Mouse (Mus musculus): ENCODE results near the gene Ngdn. TPM values are rescaled to one million over a fixed set of nuclear protein-coding genes. Genes with fewer than 3 reads are reported as not detected.
A peak's percentile ranks its signal among the peaks of the same experiment; 100 is the strongest.
"Not testable (repeated sequence)": the region's sequence is repeated elsewhere in the genome, so short reads cannot be mapped to it uniquely, and the experiment has no call there.

Gene Ngdn
- 10 to 100 TPM; 30.2 to 34.4 (median 32.0) TPM for total RNA-seq (2022)

DNA sequence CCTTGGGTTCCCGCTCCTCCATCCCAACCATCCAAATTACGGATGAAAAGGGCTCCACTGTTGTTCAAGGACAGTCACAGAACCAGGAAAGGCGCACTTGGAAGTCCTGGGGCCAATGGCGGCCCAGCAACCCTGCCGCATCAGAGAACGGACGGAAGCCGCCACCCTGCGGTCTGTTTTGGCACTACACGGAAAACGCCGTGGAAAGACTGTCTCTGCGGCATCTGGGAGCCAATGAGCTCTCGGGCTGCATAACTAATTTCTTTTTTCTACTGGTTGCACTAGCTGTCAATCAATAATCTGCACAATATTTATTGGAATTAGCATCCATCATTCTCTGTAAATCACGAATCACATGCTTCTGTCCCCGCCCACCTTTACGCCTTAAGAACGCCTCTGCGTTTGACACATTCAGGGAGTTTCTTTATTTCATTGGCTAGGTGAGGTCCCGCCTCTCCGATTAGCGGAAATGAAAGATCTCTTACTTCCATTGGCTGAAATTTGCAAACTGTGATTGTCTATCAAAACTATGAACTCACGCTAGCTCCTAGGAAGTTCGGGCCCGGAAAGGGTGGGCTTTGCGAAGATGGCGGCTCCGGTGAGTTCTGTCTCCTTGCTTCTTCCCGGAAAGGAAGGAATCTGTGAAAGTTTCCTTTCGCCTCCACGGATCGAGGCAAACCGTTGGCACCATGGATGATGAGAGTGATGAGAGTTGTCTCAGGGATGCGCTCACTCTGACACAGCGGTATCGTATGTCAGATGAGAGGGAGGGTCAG lies at the start of gene Ngdn:
Gene Ngdn, plus strand, starts transcription at position 464 of the 776 bp plus-strand sequence.
- peak; percentile 99 to 100 for DNase-seq (ENCODE audit: low spot score in 2 of 2)

DNA sequence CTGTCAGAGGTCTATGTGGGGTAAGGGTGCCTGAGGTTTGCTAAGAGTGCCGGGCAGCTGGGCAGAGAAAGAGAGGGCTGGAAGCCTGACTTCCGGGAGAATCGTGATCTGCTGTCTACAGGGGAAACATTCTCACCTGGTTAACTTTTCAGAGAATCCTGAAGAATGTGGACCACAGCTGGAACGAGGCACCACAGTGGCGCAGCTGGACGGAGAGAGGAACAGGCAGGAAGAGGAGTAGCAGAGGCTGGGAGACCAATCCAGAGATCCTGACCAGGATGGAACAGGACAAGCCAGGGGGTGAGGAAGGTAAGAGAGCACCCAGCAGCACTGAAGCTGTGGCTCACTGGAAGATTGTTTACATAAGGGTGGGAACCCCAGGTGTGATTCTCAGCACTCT lies 49.6 kb upstream of the Ngdn start:
- DNase-seq (ENCODE audit: low spot score in 2 of 2): no peak

DNA sequence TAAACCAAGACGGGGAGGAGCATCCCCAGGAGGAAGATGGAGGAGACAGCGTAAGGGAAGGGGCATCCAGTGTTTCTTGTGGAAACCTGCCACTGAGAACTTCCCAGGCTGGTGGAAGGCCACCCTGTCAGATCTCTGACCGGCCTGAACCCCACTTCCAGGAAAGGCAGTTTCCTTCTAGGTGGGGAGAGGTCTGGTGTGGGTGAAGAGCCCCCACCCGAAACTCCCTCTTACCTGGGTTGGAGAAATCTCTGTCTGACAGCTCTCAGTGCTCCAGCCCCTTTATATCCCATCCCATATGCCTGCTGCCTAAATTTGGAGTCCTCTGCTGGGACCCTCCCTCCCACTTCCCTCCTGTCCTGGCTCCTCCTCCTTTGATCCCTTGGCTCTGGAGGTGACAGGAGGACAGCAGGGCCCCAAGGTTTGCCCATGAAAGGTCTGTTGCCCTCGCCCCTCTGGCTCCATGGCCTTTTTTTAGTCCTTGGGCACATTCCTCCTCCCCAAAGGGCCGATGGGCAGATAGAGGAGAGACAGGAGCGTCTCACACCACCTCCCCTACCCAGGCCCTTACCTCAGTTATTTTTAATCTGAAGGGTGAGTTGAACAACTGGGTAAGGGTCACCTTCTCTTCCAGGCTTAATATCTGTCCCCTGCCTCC lies 48.8 kb upstream of the Ngdn start, which contains the start of gene Myh6:
Gene Myh6, minus strand, starts transcription at position 608 of the 658 bp plus-strand sequence.
- DNase-seq (ENCODE audit: low spot score in 2 of 2): no peak

DNA sequence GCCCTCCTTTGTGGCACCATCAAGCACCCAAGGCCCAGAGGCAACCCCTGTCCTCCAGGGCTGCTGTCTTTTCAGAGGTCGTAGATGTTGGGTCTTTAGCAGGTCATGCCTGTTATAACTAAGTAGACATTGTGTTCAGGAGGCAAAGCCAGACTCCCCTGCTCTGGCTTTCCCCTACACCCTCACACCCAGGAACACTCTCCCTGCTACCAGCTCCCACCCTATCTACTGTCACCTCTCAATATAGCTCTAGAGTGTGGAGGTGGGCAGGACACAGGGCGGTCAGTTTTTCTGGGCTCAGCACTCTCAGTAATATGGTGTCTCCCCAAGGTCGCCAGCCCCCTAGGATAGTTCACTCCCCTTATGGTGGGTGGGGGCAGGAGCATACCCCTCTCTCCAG lies 47.4 kb upstream of the Ngdn start:
- DNase-seq (ENCODE audit: low spot score in 2 of 2): no peak

DNA sequence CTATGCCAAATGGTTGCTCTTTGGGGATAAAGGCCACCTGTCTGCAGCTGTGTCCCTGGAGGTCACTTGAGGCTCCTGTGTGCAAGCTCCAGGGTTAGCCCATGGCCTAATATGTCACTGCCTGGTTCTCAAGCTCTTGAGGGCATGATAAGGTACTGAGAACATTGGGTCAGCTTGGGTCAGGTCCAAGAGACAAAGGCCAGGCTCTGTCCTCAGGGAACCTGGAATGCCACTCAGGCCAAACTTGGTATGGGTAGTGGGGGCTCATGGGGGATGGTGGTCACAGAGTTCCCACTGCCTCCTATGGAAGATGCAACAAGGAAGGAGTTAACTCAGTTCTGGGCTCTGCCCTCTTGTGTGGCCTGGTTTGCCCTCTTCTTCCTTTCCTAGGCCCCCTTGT lies 46.9 kb upstream of the Ngdn start:
- DNase-seq (ENCODE audit: low spot score in 2 of 2): no peak

DNA sequence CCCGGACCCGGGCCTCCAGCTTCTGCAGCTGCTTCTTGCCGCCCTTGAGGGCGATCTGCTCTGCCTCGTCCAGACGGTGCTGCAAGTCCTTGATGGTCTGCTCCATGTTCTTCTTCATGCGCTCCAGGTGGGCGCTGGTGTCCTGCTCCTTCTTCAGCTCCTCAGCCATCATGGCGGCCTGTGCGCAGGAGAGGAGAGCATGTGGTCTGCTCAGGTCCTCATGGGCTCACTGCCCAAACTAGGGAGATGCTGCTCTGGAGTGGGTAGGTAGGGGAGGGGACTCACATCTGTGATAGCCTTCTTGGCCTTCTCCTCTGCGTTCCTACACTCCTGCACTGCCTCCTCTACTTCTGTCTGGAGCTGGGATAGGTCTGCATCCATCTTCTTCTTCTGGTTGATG lies 42.5 kb upstream of the Ngdn start:
- DNase-seq (ENCODE audit: low spot score in 2 of 2): not testable (repeated sequence)

DNA sequence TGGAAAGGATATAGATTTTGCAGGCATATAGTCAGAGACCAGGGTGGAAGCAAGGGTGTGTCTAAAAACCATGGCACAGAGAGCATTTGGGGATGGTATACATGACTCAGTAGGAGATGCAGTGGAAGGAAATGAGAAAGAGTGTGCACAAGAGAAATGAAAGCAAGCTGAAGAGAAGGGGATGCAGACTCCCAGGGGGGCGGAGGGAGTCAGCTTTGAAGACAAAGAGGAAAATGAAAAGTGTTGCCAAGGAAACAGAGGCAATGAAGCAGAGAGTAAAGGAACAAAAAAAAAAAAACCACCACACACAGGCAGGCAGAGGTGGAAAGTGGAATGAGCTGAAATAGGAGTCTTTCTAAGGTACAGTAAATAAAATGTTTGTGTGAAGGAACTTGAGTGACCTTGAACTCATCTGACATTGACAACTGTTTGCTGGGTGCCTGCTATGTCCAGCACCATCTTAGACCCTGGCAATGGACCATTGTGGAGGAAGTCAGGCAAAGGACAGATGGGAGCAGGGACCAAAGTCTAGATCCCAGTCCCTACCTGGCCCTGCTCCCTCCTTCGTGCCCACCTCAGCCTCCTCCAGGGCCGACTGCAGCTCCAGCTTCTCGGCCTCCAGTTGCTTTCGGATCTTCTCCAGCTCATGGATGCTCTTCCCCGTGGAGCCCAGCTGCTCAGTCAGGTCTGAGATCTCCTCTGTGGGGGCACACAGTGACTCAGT lies 41.0 kb upstream of the Ngdn start:
- peak in 1 of 2 experiments; percentile 40 for DNase-seq (ENCODE audit: low spot score in 2 of 2)

DNA sequence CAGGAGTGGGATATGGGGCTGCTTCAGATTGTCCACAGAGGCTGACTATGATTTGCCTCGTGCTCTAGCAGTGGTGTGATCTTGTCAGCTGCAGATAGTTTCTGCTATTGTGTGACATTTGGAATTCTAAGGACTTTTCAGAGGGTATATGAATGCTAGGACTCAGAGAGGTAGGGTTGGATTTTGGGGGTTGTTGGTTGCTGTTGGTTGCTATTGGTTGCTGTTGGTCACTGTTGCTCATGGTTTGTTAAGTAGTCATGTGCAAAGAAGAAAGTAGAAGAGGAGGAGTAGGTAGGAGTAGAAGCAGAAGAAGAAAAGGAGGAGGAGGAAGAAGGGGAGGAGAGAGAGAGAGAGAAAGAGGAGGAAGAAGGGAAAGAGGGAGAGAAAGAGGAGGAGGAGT lies 38.6 kb upstream of the Ngdn start, which contains the start of gene Gm17428:
Gene Gm17428, plus strand, starts transcription at position 301 of the 400 bp plus-strand sequence.
- no peak for DNase-seq (ENCODE audit: low spot score in 2 of 2)

DNA sequence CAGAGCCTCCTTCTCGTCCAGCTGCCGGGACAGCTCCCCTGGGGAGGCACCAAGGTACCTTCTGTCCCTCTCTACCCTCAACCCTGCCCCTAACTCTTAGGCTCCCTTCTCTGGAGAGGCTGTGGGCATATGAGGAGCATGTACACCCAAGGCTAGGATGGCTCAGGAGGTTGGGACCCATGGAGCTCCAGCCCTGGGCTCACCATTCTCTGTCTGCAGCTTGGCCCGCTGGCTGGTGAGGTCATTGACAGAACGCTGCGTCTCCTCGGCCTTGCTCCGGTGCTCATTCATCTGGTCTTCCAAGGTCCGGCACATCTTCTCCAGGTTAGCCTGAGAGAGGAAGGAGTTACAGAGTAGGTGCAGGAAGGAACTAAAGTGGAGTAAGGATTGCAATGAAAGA lies 36.6 kb upstream of the Ngdn start:
- DNase-seq (ENCODE audit: low spot score in 2 of 2): no peak

DNA sequence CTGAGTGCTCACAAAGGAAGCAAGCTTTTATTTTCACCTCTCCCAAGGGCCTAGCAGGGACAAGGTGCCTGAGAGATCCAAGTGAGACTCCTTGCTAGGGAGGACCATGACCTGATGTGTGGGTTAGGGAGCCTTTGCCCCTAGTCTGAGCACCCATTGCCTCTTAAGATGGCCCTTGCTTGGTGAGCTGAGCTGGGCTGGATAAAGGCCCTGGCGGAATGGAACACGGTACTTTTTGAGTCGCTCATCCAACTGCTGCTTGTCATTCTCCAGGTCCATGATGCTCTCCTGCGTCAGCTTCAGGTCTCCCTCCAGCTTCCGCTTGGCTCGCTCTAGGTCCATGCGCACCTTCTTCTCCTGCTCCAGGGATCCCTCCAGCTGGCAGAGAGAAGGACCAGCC lies 33.3 kb upstream of the Ngdn start:
- no peak for DNase-seq (ENCODE audit: low spot score in 2 of 2)

DNA sequence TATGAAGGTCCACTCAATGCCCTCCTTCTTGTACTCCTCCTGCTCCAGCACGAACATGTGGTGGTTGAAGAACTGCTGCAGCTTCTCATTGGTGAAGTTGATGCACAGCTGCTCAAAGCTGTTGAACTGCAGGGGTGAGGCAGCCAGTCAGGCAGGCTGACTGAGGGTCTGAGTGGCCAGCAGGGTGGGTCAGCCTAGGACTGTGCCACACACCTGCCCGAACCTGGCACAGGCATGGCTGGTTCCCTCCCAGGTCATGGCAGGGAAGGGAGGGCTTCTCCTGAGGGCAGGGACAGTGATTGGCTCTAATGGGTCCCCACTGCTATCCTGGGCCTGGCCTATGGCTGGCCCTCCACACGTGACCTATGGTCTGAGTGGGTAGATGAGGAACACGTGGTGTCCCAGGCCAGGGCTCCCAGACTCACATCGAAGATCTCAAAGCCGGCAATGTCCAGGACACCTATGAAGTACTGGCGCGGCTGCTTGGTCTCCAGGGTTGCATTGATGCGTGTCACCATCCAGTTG lies 26.8 kb upstream of the Ngdn start:
- not testable (repeated sequence) for DNase-seq (ENCODE audit: low spot score in 2 of 2)

DNA sequence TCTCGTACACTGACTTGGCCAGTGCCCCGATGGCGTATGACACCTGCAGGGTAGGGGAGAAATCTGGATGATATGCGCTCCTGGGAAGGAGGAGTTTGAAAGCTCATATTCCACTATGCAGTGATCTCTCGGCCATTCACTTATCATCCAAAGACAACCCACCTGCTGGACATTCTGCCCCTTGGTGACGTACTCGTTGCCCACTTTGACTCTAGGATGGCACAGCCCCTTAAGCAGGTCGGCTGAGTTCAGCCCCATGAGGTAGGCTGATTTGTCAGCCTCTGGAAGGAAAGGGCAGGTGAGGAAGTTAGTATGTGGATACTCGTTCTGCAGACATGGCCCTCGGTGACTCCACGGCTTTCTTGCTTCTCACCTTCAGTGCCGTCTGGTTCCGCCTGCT lies 26.4 kb upstream of the Ngdn start:
- DNase-seq (ENCODE audit: low spot score in 2 of 2): no peak

DNA sequence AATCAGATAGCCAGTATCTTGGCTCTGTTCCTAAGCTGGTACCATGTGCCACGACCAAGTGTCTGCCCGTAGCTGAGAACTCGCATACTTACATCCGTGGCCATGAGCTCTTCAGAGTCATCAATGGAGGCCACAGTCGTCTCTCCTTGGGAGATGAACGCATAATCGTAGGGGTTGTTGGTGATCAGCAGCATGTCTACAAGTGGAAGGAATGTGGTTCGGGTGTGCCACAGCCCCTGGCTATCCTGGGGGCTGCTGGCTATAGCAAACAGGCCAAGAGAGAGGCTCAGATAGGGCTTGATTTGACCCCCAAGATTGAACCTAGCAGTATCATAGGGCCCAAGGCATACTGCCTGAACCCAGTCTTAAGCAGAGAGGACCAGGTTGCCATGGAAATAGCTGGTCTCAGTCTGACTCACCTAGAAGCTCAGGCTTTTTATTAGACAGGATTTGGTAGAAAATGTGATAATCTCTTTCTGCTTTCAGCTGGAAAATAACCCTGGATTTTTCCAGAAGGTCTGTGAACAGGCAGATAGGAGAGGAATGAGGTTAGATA lies 25.3 kb upstream of the Ngdn start:
- DNase-seq (ENCODE audit: low spot score in 2 of 2): no peak

DNA sequence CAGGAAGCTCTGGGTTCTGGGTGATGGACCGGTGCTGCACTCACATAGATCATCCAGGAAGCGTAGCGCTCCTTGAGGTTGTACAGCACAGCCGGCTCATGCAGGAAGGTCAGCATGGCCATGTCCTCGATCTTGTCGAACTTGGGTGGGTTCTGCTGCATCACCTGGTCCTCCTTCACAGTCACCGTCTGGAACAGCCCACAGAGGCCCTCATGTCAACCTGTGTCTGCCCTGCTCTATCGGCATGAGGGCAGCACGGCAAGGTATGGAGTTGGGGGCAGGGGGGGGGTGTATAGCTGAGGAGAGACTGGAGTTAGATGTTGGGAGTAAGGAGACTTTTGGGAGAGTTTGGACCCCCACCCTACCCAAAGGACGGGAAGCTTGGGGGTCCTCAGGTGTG lies 23.1 kb upstream of the Ngdn start:
- DNase-seq (ENCODE audit: low spot score in 2 of 2): no peak

DNA sequence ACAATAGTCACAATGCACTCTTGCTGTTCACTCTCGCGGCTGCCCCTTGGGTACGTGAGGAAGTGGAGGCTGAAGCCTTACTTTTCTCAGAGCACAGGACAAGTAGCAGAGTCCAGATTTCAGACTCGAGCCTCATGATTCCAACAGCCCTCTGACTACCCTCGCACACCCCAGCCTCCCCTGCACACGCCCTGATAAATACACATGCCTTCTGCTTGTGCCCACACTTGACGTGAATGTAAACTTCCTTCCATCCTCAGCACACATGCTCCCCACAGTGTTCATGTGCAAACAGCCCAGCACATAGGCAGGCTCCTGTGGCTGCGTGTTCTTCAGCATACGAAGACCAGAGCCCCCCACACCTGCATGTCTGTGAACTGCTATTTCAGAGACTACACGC lies 21.6 kb upstream of the Ngdn start:
- no peak for DNase-seq (ENCODE audit: low spot score in 2 of 2)

DNA sequence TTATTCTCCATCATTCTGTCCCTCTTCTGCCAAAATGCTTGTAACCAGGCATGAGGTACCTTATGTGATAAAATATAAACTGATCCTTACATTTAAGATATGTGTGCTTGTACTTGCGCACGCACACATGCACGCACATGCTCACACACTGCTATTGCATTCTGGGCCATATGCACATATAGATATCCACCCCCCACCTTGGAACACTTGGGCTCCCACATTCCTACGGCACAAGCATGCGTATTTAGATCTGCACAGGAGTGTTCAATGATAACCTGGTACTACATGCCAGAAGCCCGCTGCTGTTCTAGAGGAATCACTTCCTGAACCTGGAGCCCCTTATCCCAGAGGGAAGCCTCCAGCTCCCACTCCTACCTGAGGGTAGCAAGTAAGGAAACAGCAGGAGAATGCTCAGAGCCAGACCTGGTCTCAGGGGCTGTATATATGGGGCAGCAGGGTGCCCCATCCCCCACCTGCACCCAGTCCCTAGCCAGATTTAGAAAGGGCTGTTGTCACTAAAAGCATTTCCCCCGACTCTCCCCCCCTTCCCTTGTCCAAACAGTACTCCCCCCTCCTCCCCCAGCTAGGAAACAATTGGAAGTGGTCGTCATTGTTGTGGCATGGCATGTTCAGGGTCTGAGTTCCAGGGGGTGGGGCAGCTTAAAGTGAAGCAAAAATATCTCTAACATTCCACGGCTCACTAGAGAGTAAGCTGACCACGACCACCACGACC lies 21.0 kb upstream of the Ngdn start, which contains the start of gene Myh7:
Gene Myh7, minus strand, starts transcription at position 491 of the 733 bp plus-strand sequence.
- no peak for DNase-seq (ENCODE audit: low spot score in 2 of 2)

DNA sequence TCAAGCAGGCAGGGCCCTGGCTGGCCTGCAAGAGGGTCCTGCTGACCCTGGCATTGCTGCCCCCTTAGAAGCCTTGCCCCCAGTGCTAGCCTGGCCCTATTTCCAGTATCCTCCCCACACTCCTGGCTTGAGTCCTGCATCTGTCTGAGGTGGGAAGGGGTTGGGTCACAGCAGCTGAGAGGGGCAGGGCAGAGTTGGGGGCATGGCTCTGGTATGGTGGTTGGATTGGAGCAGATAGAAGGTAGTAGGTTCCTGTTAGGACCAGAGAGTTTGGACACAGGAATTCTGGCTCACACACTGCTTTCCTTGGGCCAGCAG lies 20.4 kb upstream of the Ngdn start:
- DNase-seq (ENCODE audit: low spot score in 2 of 2): no peak

DNA sequence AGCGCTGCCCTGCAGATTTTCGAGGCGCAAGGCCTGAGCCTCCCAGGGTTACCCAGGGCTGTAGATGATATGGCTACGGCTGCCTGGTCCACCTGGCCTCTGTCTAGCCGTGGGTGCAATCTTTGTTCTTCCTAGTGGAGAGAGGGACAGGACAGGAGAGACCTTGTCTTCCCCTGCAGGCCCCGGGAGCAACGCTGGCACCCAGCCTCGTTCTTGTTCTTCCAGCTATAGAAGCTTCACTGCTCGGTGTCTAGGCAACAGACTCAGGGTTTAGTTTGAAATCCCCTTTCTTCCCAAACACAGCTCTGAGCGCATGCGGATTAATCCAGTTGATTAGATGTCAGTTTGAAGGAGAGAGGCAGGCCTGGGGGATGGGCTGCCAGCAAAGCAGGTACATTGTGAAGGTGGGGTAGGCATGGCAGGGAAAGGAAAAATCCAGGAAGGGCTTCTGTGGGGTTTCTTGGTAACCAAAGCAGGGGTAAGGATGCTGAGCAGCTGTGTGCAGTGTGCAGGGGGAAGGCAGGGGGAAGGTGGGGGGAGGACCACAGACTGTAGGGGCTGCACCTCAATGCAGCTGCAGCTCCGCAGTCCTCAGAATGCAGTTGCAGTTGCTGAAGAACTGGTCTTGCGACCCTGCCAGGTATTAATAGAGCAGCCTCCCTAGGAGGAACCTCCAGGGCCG lies 19.7 kb upstream of the Ngdn start:
- peak in 1 of 2 experiments; percentile 41 for DNase-seq (ENCODE audit: low spot score in 2 of 2)

DNA sequence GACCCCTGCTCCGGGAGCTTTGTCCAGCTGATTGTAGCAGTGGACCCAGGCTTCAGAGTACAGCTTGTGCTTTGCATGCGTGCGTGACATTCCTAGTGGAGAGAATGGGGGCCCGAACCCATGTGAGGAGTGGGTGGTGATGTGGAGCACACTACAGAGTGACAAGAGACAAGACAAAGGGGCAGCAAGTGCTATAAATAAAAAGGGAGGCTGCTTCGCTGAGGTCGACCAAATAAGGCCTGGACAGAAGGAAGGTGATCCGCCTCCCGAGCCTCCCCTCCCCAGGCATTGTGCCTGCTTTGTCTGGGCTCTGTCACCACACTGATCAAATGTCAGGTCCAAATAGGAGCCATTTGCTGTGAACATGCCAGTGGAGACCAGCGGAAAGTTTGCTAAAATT lies 18.5 kb upstream of the Ngdn start:
- DNase-seq (ENCODE audit: low spot score in 2 of 2): no peak

DNA sequence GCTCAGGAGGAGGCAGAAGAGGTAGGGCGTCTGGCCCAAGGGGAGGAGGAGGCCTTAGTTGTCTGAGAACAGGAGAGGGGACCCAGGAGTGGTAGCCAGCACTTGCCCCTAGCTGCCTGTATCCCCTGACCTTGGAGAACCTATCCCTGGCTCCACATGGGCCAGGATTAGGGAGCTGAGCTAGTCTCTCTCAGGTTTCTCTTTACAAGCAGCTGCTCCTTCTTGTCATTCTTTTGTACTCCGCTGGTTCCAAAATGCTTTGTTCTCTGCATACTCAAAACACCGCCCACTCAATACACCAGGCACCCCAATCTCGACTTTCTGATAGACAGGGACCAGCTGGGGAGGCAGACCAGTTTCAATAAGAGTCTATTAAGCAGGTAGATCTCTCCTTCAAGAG lies 18.0 kb upstream of the Ngdn start:
- no peak for DNase-seq (ENCODE audit: low spot score in 2 of 2)

Measured in left cerebral cortex, adult 8-10 months (tissue).